Mouse (Mus musculus) embryonic stem cell, embryonic (primary cell): Measurements from ENCODE around the gene Calr4.

ENCODE experiments used
- CTCF ChIA-PET, 4 experiments: fragments of 300-600 bp in 2 of 4; fragments of 350-600 bp in 2 of 4; sonication (Branson Sonifier 250); formaldehyde crosslinking; loops; one replicate each; lab custom pipeline; 2022; ENCODE audit warnings: inconsistent platforms in 2 of 4; lab: Charles Lee
- POLR2A ChIA-PET, 4 experiments: fragments of 300-600 bp in 2 of 4; fragments of 350-600 bp in 2 of 4; sonication (Branson Sonifier 250); formaldehyde crosslinking; loops; one replicate each; lab custom pipeline; 2022; ENCODE audit warnings: antibody characterized with exemption in 4 of 4, inconsistent platforms in 1 of 4; lab: Charles Lee

Gene Calr4

DNA sequence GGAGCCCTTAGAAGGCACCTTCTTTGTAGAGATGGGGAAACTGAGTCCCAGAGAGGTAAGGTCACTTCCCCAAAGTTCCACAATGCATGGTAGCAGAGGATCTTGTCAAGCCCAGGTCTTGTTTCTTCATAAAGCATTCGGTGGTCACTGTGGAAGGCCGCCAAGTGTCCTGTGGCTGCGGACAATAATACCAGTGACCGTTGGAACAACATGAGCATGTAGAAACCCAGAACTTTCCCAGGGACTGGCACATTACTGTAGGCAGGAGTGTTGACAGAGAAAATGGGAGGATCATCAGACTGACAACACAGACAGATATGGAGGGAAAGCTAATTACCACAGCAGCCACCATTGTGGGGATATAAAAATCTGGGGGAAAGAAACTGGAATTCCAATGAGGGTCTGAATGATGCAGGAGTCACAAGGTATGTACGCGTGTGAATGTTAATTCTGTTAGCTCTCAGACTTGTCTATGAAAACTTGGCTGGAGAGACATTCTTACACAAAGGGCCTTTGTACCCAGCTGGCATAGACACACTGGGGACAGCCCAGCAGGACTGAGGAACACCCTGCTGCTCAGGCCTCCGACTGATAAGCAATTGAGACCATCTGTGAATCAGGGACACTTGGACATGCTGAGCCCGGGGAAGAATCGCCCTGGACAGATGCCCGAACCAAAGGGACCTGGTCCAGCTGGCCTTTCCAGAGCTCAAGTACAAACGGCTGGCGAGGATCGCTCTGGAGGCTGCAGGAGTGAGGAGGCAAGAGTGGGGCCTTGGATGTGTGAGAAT lies 9.3 kb upstream of the Calr4 start:
- ChIA-PET CTCF (interaction anchor here in 1 of 4 experiments (0.9 kb wide), 1 partner anchor 19 kb away, joined by 3 read pairs; no protein-coding TSS in a partner anchor), POLR2A (interaction anchor here in 3 of 4 experiments (0.8 to 2.0 kb wide), 8 partner anchors 14 to 322 kb away, joined by 3 to 6 read pairs (median 4); partner anchors contain the start of gene Osbpl9 (in 1 of the 3))

GRCm38 (mm10) chr4:109225606-109226005 lies 8.7 kb upstream of the Calr4 start:
- ChIA-PET POLR2A (interaction anchor here in 3 of 4 experiments (0.8 to 1.4 kb wide), 6 partner anchors 16 to 323 kb away, joined by 3 to 5 read pairs (median 4); partner anchors contain the start of gene Osbpl9 (in 1 of the 3)), CTCF (interaction anchor here in 1 of 4 experiments (0.9 kb wide), 1 partner anchor 18 kb away, joined by 3 read pairs; no protein-coding TSS in a partner anchor)

DNA sequence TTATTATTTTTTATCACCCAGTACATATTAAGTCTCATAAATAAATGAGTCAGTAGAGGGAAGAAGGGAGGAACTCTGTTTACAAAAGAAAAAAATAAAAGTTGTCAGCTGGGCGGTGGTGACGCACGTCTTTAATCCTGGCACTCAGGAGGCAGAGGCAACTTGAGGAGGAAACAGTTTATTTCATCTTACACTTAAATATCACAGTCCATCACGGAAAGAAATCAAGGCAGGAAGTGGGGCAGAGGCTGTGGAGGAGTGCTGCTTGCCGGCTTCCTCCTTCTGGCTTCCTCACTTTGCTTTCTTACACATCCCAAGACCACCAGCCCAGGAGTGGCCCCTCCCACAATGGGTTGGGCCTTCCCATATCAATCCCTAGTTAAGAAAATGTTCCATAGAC lies 8.2 kb upstream of the Calr4 start:
- POLR2A ChIA-PET = interaction anchor here in 3 of 4 experiments (0.7 to 1.3 kb wide), 4 partner anchors 18 to 26 kb away, joined by 3 to 5 read pairs (median 4); no protein-coding TSS in a partner anchor
- CTCF ChIA-PET = no interaction called here

DNA sequence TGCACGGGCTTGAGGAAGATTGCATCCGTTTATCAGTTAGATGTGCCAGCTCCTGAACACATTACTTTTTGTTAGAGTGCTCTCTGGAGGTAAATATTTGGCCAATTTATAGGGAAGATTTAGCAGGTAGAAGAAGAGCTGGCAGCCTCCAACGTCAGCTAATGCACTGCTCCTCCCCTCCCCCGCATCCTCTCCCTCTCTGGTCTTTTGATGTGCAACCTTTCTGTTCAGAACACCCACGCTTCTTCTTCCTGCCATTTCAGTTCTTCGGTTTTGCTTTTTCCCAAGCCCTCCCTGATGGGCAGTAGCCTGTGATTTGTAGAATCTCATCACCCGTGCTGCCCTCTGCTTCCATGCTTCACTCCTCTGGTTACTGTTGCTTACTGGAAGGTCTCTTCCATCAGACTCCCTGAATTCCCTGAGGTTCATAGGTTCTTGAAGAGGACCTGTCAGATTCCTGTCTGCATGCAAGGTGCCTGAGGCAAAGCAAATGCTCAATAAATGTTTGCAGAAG lies 4.5 kb upstream of the Calr4 start:
- ChIA-PET CTCF (interaction anchor here in 1 of 4 experiments (1.4 kb wide), 1 partner anchor 22 kb away, joined by 3 read pairs; no protein-coding TSS in a partner anchor), POLR2A (interaction anchor here in 2 of 4 experiments (0.6 to 1.5 kb wide), 2 partner anchors 9 to 11 kb away, joined by 4 to 5 read pairs; no protein-coding TSS in a partner anchor)

DNA sequence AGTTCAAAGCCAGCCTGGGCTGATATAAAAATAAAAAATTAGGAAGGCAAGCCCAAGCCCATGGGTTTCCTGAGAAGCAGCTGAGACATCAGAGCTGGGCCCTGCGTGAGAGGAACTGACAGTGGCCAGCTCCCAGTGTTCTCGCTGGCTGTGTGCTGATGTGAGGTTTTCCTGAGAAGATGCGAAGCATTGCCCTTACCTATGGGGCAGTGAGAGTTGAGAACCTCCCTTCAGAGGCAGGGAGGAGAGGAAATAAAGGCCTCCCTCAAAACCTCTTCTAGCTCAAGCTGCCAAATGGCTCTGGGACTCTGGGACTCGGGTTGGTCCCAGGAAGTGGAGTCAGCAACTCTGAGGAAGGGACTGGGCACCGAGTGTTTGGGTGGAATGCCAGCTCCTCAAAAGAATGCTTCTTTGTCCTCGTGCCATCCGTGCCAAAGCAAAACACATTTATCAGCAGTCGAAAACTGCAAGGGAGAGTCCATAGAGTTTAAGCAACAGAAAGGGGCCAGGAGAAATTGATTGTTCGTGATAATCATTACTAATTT lies 593 bp downstream of the Calr4 start:
- ChIA-PET CTCF (interaction anchor here in 1 of 4 experiments (1.0 kb wide), 1 partner anchor 17 kb away, joined by 3 read pairs; no protein-coding TSS in a partner anchor), POLR2A (interaction anchor here in 2 of 4 experiments (1.2 kb wide), 2 partner anchors 10 to 12 kb away, joined by 3 read pairs; no protein-coding TSS in a partner anchor)

DNA sequence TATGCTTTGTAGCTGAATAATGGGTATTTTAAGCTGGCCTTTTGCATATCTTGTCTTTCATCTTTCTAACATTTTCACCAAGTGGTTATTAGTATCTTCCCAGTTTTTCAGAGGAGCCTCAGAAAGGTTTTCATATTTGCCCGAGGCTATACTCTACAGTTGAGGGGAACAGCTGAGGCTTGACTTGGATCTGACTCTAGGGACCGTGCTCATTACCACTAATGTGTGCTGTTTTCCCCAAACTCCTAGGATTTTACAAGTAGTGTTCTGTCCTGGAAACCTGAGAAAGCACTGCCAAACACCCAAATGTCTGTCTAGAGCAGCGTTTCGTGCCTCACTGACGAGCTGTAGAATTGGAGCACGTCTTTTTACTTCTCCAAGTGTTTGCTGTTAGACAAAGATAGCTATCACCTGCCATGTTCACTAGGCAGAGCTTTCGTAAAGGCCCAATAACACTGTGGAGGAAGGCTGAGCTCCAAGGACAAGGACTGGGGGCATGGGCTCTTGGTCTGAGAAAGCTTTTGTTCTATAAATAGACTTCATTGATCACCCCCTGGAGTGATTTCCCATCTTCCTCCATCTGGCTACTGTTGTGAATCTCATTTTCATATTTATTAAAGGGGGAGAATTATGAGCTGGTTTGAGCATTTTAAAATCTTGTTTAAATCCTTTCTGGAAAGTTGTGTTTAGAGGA lies 2.0 kb downstream of the Calr4 start:
- CTCF ChIA-PET = interaction anchor here in 3 of 4 experiments (0.6 to 1.4 kb wide), 3 partner anchors 15 to 272 kb away, joined by 3 to 4 read pairs (median 4); no protein-coding TSS in a partner anchor
- POLR2A ChIA-PET = interaction anchor here in 3 of 4 experiments (0.7 to 1.1 kb wide), 7 partner anchors 12 to 439 kb away, joined by 3 read pairs; no protein-coding TSS in a partner anchor

DNA sequence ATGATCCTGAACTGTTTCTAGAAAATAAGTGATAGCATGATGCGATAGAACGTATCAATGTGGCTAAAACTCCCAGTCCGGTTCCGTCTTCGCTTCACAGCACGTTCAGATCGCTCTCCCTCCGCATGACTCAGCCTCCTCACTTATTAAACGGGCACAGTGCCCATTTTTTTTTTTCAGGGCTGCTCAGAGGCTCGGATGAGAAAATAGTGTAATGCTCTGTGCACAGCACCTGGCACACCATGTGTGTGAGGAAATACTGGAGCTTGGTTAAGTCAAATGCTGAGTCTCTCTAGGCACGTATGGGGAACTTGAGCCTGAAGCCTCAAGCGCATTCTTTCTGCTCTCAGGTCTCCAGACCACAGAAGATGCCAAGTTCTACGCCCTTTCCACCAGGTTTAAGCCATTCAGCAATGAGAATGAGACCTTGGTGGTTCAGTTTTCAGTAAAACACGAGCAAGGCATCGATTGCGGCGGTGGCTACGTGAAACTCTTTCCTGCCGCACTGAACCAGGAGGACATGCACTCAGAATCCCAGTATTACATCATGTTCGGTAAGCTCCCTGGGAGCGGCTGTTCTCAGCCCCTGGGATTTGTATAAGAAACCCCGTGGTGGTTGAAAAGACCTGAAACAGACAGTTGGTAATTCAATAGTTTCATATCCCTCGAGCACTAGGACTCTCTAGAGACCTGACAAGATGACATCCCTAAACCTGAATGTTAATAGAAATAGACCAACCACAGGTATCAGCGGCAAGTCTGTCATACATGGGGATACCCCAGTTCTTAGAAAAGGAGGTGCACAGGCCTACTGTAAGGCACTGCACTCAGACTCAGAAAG lies 4.4 kb downstream of the Calr4 start:
- ChIA-PET CTCF (interaction anchor here in 2 of 4 experiments (0.5 to 0.7 kb wide), 2 partner anchors 13 to 1144 kb away, joined by 3 read pairs; no protein-coding TSS in a partner anchor), POLR2A (interaction anchor here in 2 of 4 experiments (0.6 to 1.3 kb wide), 3 partner anchors 11 to 69 kb away, joined by 3 to 6 read pairs (median 4); no protein-coding TSS in a partner anchor)

DNA sequence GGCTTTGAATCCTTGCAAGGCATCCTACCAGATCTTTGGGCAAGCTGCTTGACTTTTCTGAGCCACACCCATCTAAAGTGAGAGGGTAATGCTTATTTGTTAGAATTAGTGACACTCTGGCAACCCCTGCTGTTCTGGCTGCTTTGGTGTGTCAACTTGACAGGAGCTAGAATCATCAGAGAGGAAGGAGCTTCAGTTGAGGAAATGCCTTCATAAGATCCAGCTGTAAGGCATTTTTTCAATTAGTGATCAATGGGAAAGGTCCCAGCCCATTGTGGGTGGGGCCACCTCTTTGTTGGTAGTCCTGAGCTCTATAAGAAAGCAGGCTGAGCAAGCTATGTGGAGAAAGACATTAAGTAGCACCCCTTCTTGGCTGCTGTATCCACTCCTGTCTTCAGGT lies 6.9 kb downstream of the Calr4 start:
- CTCF ChIA-PET = interaction anchor here in 3 of 4 experiments (1.4 to 1.8 kb wide), 4 partner anchors 10 to 51 kb away, joined by 3 to 7 read pairs (median 4); no protein-coding TSS in a partner anchor
- POLR2A ChIA-PET = interaction anchor here in 2 of 4 experiments (0.6 to 2.1 kb wide), 10 partner anchors 10 to 1522 kb away, joined by 3 to 7 read pairs (median 4); no protein-coding TSS in a partner anchor

DNA sequence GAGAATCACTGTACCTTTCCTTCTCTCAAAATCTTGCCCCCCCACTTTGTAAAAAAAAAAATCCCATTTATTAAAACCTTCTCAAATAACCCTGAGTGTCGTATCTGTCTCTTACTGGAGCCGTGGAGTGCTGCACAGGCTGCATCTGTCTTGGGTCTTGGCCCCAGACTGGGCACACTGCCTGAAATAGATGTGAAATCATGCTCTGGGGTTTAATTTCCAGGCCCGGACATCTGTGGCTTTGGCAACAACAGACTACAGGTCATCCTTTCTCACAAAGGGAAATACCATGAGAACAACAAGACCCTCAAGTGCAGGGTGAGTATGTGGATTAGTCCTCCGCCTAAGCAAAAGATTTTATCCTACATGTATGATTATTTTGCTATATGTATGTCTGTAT lies 7.6 kb downstream of the Calr4 start:
- CTCF ChIA-PET = interaction anchor here in 1 of 4 experiments (1.4 to 1.8 kb wide), 2 partner anchors 10 to 52 kb away, joined by 3 to 7 read pairs; no protein-coding TSS in a partner anchor
- POLR2A ChIA-PET = interaction anchor here in 2 of 4 experiments (0.6 to 1.2 kb wide), 5 partner anchors 11 to 1522 kb away, joined by 3 to 4 read pairs (median 3); no protein-coding TSS in a partner anchor

DNA sequence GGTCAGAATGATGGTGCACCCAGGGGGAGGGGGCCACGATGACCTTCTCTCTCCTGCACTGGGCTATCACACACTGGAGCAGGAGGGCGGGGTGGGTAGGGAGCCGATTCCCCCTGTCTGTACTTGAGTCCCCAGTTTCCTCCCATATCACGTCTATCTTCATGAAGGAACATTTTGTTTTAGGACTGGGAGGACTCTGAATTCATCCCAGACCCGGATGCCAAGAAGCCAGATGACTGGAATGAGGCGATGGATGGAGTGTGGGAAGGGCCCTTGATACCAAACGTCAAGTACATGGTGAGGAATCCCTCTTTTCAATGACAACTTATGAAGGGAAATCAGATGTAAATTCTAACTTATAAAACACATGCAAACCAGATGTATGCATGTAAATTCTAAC lies 10.2 kb downstream of the Calr4 start:
- CTCF ChIA-PET = interaction anchor here in 1 of 4 experiments (1.0 kb wide), 1 partner anchor 186 kb away, joined by 3 read pairs; no protein-coding TSS in a partner anchor
- POLR2A ChIA-PET = interaction anchor here in 2 of 4 experiments (0.7 to 1.6 kb wide), 4 partner anchors 9 to 35 kb away, joined by 3 to 5 read pairs (median 3); no protein-coding TSS in a partner anchor

- CTCF ChIA-PET = no interaction called here
- POLR2A ChIA-PET = interaction anchor here in 2 of 4 experiments (0.6 to 1.3 kb wide), 3 partner anchors 10 to 34 kb away, joined by 3 read pairs; no protein-coding TSS in a partner anchor
These were observed 10.8 kb downstream of the Calr4 start for GRCm38 (mm10) chr4:109245016-109245620.

DNA sequence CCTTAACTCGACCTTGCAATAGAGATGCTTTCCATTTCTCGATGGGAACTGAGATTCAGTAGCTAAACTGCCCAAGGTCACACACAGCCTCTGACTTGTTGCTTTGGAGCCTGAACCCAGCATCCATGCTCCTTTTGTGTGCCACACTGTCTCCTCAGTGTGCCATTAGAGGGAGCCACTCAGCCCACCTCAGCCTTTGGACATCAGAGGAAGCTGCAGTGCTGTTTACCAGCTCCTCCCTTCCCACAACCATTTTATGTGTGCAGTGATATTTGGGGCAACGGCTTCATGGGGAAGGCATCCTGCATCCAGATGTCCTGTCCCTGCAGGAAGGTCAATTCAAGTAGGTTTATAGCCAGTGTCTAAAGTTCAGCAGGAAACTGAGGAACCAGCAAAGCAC lies 17.3 kb downstream of the Calr4 start:
- ChIA-PET POLR2A (interaction anchor here in 3 of 4 experiments (0.6 to 1.6 kb wide), 11 partner anchors 9 to 223 kb away, joined by 3 to 7 read pairs (median 4); partner anchors contain the start of gene Osbpl9 (in 1 of the 3)), CTCF (interaction anchor here (0.5 to 1.9 kb wide), 37 partner anchors 8 to 639 kb away, joined by 3 to 8 read pairs (median 3); partner anchors contain the start of genes Calr4 (in 1 of the 4) and Eps15 (in 1 of the 4))

DNA sequence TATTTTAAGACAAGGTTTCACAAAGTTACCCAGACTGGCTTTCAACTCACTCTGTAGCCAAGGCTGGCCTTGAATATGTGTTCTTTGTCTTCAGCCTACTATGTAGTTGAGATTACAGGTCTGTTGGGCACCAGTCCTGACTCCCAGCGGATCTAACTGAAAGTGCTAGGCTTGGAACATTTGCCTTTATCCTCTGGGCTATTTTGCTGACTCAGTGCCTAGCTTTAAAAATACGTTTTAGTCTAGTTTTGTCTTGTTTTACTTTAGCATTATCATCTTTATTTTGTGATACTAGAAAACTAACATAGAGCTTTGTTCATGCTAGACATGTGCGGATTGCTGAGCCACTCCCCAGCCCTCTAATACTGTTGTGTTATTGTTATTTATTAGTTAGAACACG lies 17.9 kb downstream of the Calr4 start:
- ChIA-PET CTCF (interaction anchor here (0.5 to 1.9 kb wide), 33 partner anchors 8 to 188 kb away, joined by 3 to 7 read pairs (median 3); partner anchors contain the start of genes Calr4 (in 1 of the 4) and Eps15 (in 1 of the 4)), POLR2A (interaction anchor here in 3 of 4 experiments (0.6 to 1.6 kb wide), 11 partner anchors 9 to 155 kb away, joined by 3 to 7 read pairs (median 4); partner anchors contain the start of gene Osbpl9 (in 1 of the 3))

- ChIA-PET POLR2A (interaction anchor here in 2 of 4 experiments (0.6 kb wide), 2 partner anchors 11 to 18 kb away, joined by 3 to 11 read pairs; no protein-coding TSS in a partner anchor), CTCF (interaction anchor here in 1 of 4 experiments (0.7 kb wide), 1 partner anchor 384 kb away, joined by 3 read pairs; no protein-coding TSS in a partner anchor)
These were observed 19.4 kb downstream of the Calr4 start for GRCm38 (mm10) chr4:109253664-109254151.

DNA sequence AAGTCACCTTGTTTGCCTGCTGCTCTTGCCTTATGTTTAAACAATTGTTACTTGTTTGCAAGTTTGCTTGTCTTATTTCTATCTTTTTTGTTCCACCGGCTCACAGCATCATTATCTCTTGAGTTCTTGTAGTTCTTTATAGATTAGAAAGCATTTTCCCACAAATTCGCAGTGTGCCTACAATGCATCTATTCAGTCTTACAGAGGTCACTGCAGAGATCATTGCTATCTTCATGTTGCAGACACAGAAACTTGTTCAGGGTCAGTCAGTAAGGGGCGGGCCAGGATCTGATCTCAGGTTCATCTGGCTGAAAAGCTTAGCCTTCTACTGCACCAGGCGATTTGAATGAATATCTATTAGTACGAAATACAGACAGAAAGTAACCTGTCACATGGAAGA lies 20.2 kb downstream of the Calr4 start:
- POLR2A ChIA-PET = interaction anchor here in 1 of 4 experiments (0.6 kb wide), 1 partner anchor 15 kb away, joined by 3 read pairs; no protein-coding TSS in a partner anchor
- CTCF ChIA-PET = interaction anchor here in 2 of 4 experiments (0.7 kb wide), 2 partner anchors 116 to 383 kb away, joined by 3 read pairs; no protein-coding TSS in a partner anchor
